In the genomic region with DNA sequence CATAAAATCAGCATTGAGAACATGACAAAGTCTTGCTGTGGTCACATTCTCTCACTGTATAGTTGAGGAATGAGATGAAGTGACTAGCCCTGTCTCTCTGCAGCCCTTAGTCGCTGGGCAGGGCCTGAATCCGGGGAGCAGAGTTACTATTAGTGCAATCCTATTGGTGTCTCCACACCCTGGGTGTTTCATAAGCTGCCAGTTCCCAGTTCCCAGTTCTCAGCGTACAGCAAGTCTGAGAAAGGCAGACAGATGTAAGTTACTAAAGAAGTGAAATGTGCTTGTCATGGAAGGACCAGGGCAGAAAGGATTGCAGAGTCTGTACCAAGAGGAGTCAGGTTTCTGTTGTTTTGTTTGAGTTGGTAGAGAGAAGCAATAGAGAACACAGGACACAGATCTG, we compare ENCODE assay signal across 28 mouse cellular contexts. TPM values are rescaled to one million over a fixed set of nuclear protein-coding genes. Genes with fewer than 3 reads are reported as not detected.
DNase-seq lines count a peak whose midpoint lies in the region; ATAC-seq lines count a peak whose summit lies in the region.
"Had no signal": no experiment of that assay in that cellular context is flagged by ENCODE, and none has a peak within 500 bp of the region (broad histone marks: within the 10 kb centered on the region; RNA-seq: fewer than 3 reads in every experiment).

No protein-coding gene starts in this region.

- H3K9me3 ChIP-seq in embryonic facial prominence, embryonic 15.5 days (replicated peaks), result no peaks in the 10 kb centered on the region
- H3K9me3 ChIP-seq: forebrain, embryonic 12.5 days; heart, embryonic 12.5 days; limb, embryonic 13.5 days; liver, embryonic 13.5 days; neural tube, embryonic 15.5 days; stomach, embryonic 15.5 days had no signal

- H3K36me3 ChIP-seq in embryonic facial prominence, embryonic 15.5 days, result peaks cover 17% of the 10 kb centered on the region
- H3K36me3 ChIP-seq: forebrain, embryonic 12.5 days had no signal

- 50% methylated on average over 3 of the region's 3 CpGs for WGBS in embryonic facial prominence, embryonic 15.5 days

- ATAC-seq in embryonic facial prominence, embryonic 15.5 days (ENCODE audit: insufficient number of reproducible peaks, low FRiP score, low TSS enrichment, low read depth), result no peak
- peak; percentile 44; the same call in 1 of the 2 replicates for ATAC-seq in megakaryocyte progenitor cell, adult 5-6 weeks (replicated peaks; ENCODE audit: poor library complexity)
- ATAC-seq: forebrain, postnatal 0 days; intestine, postnatal 0 days had no signal

- no peak overlapping the region for H3K9ac ChIP-seq in embryonic facial prominence, embryonic 15.5 days
- H3K9ac ChIP-seq: forebrain, embryonic 12.5 days; forebrain, postnatal 0 days; heart, embryonic 12.5 days; hindbrain, embryonic 14.5 days; limb, embryonic 13.5 days; liver, embryonic 13.5 days; neural tube, embryonic 15.5 days; stomach, embryonic 15.5 days had no signal

- H3K27me3 ChIP-seq in embryonic facial prominence, embryonic 15.5 days, result no peaks in the 10 kb centered on the region
- H3K27me3 ChIP-seq: forebrain, embryonic 12.5 days; heart, embryonic 12.5 days; limb, embryonic 13.5 days; liver, embryonic 13.5 days; neural tube, embryonic 15.5 days; stomach, embryonic 15.5 days had no signal

- peak overlapping the region; percentile 39; the same call in 1 of the 2 replicates for H3K27ac ChIP-seq in embryonic facial prominence, embryonic 15.5 days (replicated peaks)
- H3K27ac ChIP-seq: forebrain, embryonic 12.5 days; heart, adult 2 months; hindbrain, embryonic 14.5 days; limb, embryonic 13.5 days; liver, embryonic 13.5 days; neural tube, embryonic 15.5 days; stomach, embryonic 15.5 days had no signal

- peak; percentile 26 for DNase-seq in lung, postnatal 36 days
- no peak for DNase-seq in lung, postnatal 10 days
- no peak for DNase-seq in adrenal gland, postnatal 4 days (ENCODE audit: low spot score in 2 of 2)
- no peak for DNase-seq in gastrocnemius, postnatal 4 days (ENCODE audit: low spot score in 2 of 2)
- DNase-seq: adrenal gland, adult 2 months; adrenal gland, postnatal 36 days; B cell, adult 2 months; cerebellum, adult 9-10 months; forebrain, postnatal 0 days; gastrocnemius, postnatal 10 days; heart, adult 2 months; kidney, postnatal 14 days; liver, embryonic 13.5 days; lung, adult 18-20 months; lung, postnatal 14 days; midbrain, embryonic 14.5 days; retina, postnatal 1 day; right cerebral cortex, postnatal 14 days had no signal

- no peaks in the 10 kb centered on the region for H3K4me1 ChIP-seq in embryonic facial prominence, embryonic 15.5 days
- H3K4me1 ChIP-seq: forebrain, embryonic 12.5 days; heart, embryonic 12.5 days; limb, embryonic 13.5 days; liver, embryonic 13.5 days; neural tube, embryonic 15.5 days; stomach, embryonic 15.5 days had no signal

- no peak overlapping the region for H3K4me2 ChIP-seq in embryonic facial prominence, embryonic 15.5 days (replicated peaks)
- H3K4me2 ChIP-seq: forebrain, embryonic 12.5 days; heart, embryonic 12.5 days; hindbrain, embryonic 14.5 days; limb, embryonic 13.5 days; liver, embryonic 13.5 days; neural tube, embryonic 15.5 days; stomach, embryonic 15.5 days had no signal

- no peak overlapping the region for H3K4me3 ChIP-seq in embryonic facial prominence, embryonic 15.5 days (replicated peaks)
- H3K4me3 ChIP-seq: erythroblast, embryonic 14.5 days; forebrain, embryonic 12.5 days; heart, adult 2 months; heart, embryonic 12.5 days; limb, embryonic 13.5 days; liver, embryonic 13.5 days; neural tube, embryonic 15.5 days; stomach, embryonic 15.5 days had no signal

RNA-seq across cellular contexts. Expression of a gene that starts 10.5 kb away (rescaled TPM):
- polyA plus RNA-seq in embryonic facial prominence, embryonic 15.5 days (2015; fragmentation: Nextera tagmentation; extraction: Ambion mirVana), result 40.9 and 42.6 TPM in 2 replicates
- 24.6 and 32.7 TPM in 2 replicates for total RNA-seq in megakaryocyte progenitor cell, adult 5-6 weeks (2015)
- total RNA-seq in megakaryocyte progenitor cell, adult 5-6 weeks (2017), result 35.8 and 47.5 TPM in 2 replicates
- total RNA-seq in adrenal gland, postnatal 4 days (2021), result 10 to 100 TPM; 57.6 to 66.0 TPM
- total RNA-seq in gastrocnemius, postnatal 4 days (2021), result 10 to 100 TPM; 27.6 to 38.2 TPM

RNA-seq across cellular contexts. Expression of a gene that starts 11.2 kb away (rescaled TPM):
- 54.2 and 54.8 TPM in 2 replicates for polyA plus RNA-seq in embryonic facial prominence, embryonic 15.5 days (2015; fragmentation: Nextera tagmentation; extraction: Ambion mirVana)
- total RNA-seq in megakaryocyte progenitor cell, adult 5-6 weeks (2015), result 39.9 and 44.9 TPM in 2 replicates
- total RNA-seq in megakaryocyte progenitor cell, adult 5-6 weeks (2017), result 53.3 and 55.8 TPM in 2 replicates
- total RNA-seq in adrenal gland, postnatal 4 days (2021), result 10 to 100 TPM; 56.9 to 57.2 TPM
- 10 to 100 TPM; 58.3 to 65.7 TPM for total RNA-seq in gastrocnemius, postnatal 4 days (2021)
